In genomic region chr7:49272445-49273439, GRCm38 (mm10) we compare ENCODE assay signal across 9 mouse cellular contexts.
DNase-seq lines count a peak whose midpoint lies in the region; ATAC-seq and TF ChIP-seq lines count a peak whose summit lies in the region.
"Had no signal": no experiment of that assay in that cellular context is flagged by ENCODE, and none has a peak within 500 bp of the region (broad histone marks: within the 10 kb centered on the region; RNA-seq: fewer than 3 reads in every experiment).

No protein-coding gene starts in this region.

- peak; percentile 92 for DNase-seq in NIH3T3 (ENCODE audit: low read depth)
- peak; percentile 83 for DNase-seq in cerebellum, adult 9-11 months
- peak; percentile 77 to 92 for DNase-seq in frontal cortex, adult 2 months (ENCODE audit: extremely low spot score in 1 of 2, low spot score in 1 of 2)
- peak; percentile 80 for DNase-seq in hindbrain, embryonic 10.5 days (ENCODE audit: low spot score)
- peak; percentile 81 to 84 for DNase-seq in layer of hippocampus, adult 2 months (ENCODE audit: low spot score in 2 of 2)
- DNase-seq in lung, postnatal 0 days (ENCODE audit: low spot score): peak; percentile 84
- peak; percentile 84 for DNase-seq in ovary, postnatal 14 days (ENCODE audit: low spot score)
- DNase-seq in thymus, postnatal 0 days (ENCODE audit: low spot score): peak; percentile 65

- peak; percentile 51 for ATAC-seq in lung, postnatal 0 days

- H3K4me2 ChIP-seq in lung, postnatal 0 days (replicated peaks; ENCODE audit: low read depth, low read length): no peak overlapping the region
- H3K4me2 ChIP-seq: liver, embryonic 15.5 days had no signal

- peaks cover 13% of the 10 kb centered on the region for H3K4me1 ChIP-seq in hindbrain, embryonic 10.5 days (replicated peaks)
- H3K4me1 ChIP-seq in lung, postnatal 0 days (ENCODE audit: insufficient read depth, low read depth, low read length): 0 out of 2 replicates have a peak, but pooled peaks cover 3% of the 10 kb centered on the region

- TF ChIP-seq EP300 in lung, postnatal 0 days (IDR thresholded peaks at IDR 0.05): no peak

- peak; percentile 95 for TF ChIP-seq CTCF in layer of hippocampus, adult 2 months (conservative IDR thresholded peaks at IDR 0.05)
- TF ChIP-seq CTCF in lung, postnatal 0 days (IDR thresholded peaks at IDR 0.05): peak; percentile 95

- H3K27me3 ChIP-seq in hindbrain, embryonic 10.5 days (ENCODE audit: insufficient read depth, poor library complexity, severe bottlenecking): peaks cover 12% of the 10 kb centered on the region
- no peaks in the 10 kb centered on the region for H3K27me3 ChIP-seq in lung, postnatal 0 days (replicated peaks; ENCODE audit: insufficient read depth, low read length)

- no peak overlapping the region for H3K27ac ChIP-seq in hindbrain, embryonic 10.5 days
- peak overlapping the region; percentile 71; the same call in 1 of the 2 replicates for H3K27ac ChIP-seq in layer of hippocampus, adult 2 months
- H3K27ac ChIP-seq in lung, postnatal 0 days (ENCODE audit: low read length): no peak overlapping the region
- H3K27ac ChIP-seq: liver, embryonic 15.5 days had no signal

- no peaks in the 10 kb centered on the region for H3K9me3 ChIP-seq in hindbrain, embryonic 10.5 days
- no peaks in the 10 kb centered on the region for H3K9me3 ChIP-seq in lung, postnatal 0 days (ENCODE audit: low read length)
- H3K9me3 ChIP-seq: liver, embryonic 15.5 days had no signal

- no peak overlapping the region for H3K9ac ChIP-seq in lung, postnatal 0 days (replicated peaks; ENCODE audit: low read depth)
- H3K9ac ChIP-seq: liver, embryonic 15.5 days had no signal

- 21% methylated on average over 16 of the region's 16 CpGs for WGBS in hindbrain, embryonic 10.5 days
- 25% methylated on average over 16 of the region's 16 CpGs for WGBS in lung, postnatal 0 days

- no peak overlapping the region for H3K4me3 ChIP-seq in hindbrain, embryonic 10.5 days
- no peak overlapping the region for H3K4me3 ChIP-seq in layer of hippocampus, adult 2 months
- no peak overlapping the region for H3K4me3 ChIP-seq in lung, postnatal 0 days (ENCODE audit: low read depth, low read length)
- H3K4me3 ChIP-seq: liver, embryonic 15.5 days had no signal

- H3K36me3 ChIP-seq in hindbrain, embryonic 10.5 days: no peaks in the 10 kb centered on the region
- H3K36me3 ChIP-seq in lung, postnatal 0 days (ENCODE audit: insufficient read depth, low read length): no peaks in the 10 kb centered on the region
- H3K36me3 ChIP-seq: liver, embryonic 15.5 days had no signal
